Mouse (Mus musculus): Measurements from ENCODE around the gene Dazap1. TPM values are rescaled to one million over a fixed set of nuclear protein-coding genes. Genes with fewer than 3 reads are reported as not detected.
A peak's percentile ranks its signal among the peaks of the same experiment; 100 is the strongest.

Gene Dazap1
- polyA plus RNA-seq, 1 experiment from 2014 or later = 36.3 TPM

DNA sequence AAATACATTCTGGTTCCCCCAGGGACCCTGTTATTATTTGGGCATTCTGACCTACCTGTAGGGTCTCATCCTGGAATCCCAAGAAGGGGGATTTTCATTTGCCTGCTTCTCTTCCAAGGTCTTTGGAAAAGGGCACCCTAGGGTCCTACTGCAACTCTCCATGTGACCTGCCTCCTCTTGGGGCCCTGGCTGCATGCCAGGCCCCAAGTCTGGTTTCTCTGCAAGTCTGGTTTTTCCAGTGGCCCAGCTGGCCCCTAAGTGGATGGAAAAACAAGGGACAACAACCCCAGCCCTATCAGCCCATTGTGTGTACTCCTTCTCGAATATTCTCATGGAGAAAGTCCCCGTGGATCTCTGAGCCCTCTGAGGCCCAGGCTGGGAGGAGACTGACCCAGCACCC, 69.6 kb downstream of the Dazap1 start:
- peak overlapping the region; percentile 21 for H3K4me2 ChIP-seq (replicated peaks)
- H3K27me3 ChIP-seq (ENCODE audit: control insufficient read depth, insufficient read depth, low read length) = no peaks in the 10 kb centered on the region
- H3K27ac ChIP-seq = no peak overlapping the region
- no peaks in the 10 kb centered on the region for H3K9me3 ChIP-seq (ENCODE audit: control insufficient read depth, low read length)
- H3K4me1 ChIP-seq (replicated peaks; ENCODE audit: control insufficient read depth, insufficient read depth, low read length) = no peaks in the 10 kb centered on the region; the same call in 1 of the 2 replicates
- 78% methylated on average over 2 of the region's 2 CpGs for WGBS
- ATAC-seq (ENCODE audit: low FRiP score) (no peak), DNase-seq (ENCODE audit: low spot score) (no peak)
- H3K36me3 ChIP-seq (replicated peaks; ENCODE audit: control insufficient read depth, insufficient read depth) = no peaks in the 10 kb centered on the region
- no peak overlapping the region for H3K9ac ChIP-seq
- H3K4me3 ChIP-seq (replicated peaks; ENCODE audit: low read length) = no peak overlapping the region

DNA sequence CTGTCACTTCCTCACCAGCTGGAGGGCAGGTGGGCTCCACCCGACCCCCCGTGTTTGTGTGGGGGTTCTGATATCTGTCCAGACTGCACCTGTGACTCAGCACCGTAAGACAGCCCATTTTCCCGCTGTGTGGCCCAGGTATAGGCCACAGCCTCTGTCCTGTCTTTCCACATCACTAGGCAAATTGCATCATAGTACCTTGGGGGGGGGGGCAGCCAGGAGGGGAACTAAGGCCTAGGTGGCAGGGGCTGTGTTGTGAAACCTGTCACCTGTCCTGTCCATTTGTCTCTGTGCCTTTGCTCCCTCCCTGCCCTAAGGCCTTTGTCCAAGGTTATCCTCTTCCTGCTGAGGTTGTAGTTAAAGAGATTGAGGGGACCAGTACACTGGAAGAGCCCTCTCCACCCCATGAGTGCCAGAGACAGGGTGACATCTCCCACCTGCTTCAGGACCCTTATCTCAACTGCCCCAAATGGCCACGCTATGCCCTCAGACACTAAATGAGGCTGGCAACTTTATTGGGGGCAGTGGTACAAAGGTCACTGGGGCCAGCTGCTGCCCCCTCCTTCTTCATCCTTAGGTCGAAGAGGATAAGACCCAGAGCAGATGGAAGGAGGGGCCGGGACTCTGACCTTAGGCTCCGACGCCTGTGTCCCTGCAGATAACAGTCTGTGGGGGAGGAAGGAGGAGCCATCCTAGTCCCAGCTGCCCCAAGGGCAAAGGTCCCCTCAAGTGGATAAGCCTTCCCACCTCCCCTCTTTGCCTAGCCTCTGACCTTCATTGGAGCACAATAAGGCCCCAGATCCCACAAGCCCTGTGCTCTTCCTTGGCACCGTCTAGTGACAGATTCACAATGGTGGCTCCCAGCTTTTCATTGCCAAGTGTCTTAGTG, 70.6 kb downstream of the Dazap1 start:
- no peaks in the 10 kb centered on the region for H3K36me3 ChIP-seq (replicated peaks; ENCODE audit: control insufficient read depth, insufficient read depth)
- H3K4me2 ChIP-seq (replicated peaks) = no peak overlapping the region
- no peaks in the 10 kb centered on the region for H3K9me3 ChIP-seq (ENCODE audit: control insufficient read depth, low read length)
- H3K27ac ChIP-seq = no peak overlapping the region
- no peaks in the 10 kb centered on the region; the same call in 1 of the 2 replicates for H3K4me1 ChIP-seq (replicated peaks; ENCODE audit: control insufficient read depth, insufficient read depth, low read length)
- H3K9ac ChIP-seq = no peak overlapping the region
- DNase-seq (ENCODE audit: low spot score) (no peak), ATAC-seq (ENCODE audit: low FRiP score) (no peak)
- H3K27me3 ChIP-seq (ENCODE audit: control insufficient read depth, insufficient read depth, low read length) = no peaks in the 10 kb centered on the region
- no peak overlapping the region for H3K4me3 ChIP-seq (replicated peaks; ENCODE audit: low read length)
- 70% methylated on average over 10 of the region's 10 CpGs for WGBS

DNA sequence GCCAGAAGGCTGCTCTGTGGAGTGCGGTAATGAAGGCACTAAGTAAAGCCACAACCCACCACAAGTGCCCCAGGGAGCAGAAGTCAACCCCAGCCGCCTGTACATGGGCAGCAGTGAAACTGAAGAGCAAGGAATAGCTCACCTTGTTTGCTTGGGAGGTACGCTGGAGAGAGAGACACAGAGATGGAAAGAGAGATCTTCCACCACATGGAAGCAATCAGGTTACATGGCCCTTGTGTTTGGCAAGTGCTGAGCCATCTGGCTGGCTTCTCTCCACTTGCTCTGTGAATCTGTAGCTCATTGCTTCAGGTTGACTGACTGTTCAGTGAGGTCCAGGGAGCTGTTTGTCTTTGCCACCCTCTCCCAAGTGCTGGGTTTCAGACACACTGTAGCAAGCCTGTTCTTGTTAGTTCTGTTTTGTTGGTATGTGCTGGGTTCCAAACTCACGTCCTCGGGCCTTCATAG, 71.3 kb downstream of the Dazap1 start:
- Histone ChIP-seq H3K4me3 (replicated peaks; ENCODE audit: low read length) (no peak overlapping the region), H3K4me1 (replicated peaks; ENCODE audit: control insufficient read depth, insufficient read depth, low read length) (no peaks in the 10 kb centered on the region; the same call in 1 of the 2 replicates), H3K9ac (no peak overlapping the region), H3K36me3 (replicated peaks; ENCODE audit: control insufficient read depth, insufficient read depth) (no peaks in the 10 kb centered on the region), H3K4me2 (replicated peaks) (no peak overlapping the region), H3K27me3 (ENCODE audit: control insufficient read depth, insufficient read depth, low read length) (no peaks in the 10 kb centered on the region), H3K27ac (no peak overlapping the region), H3K9me3 (ENCODE audit: control insufficient read depth, low read length) (no peaks in the 10 kb centered on the region)
- ATAC-seq (ENCODE audit: low FRiP score) (no peak), DNase-seq (ENCODE audit: low spot score) (no peak)
- 79% methylated on average over 5 of the region's 5 CpGs for WGBS

DNA sequence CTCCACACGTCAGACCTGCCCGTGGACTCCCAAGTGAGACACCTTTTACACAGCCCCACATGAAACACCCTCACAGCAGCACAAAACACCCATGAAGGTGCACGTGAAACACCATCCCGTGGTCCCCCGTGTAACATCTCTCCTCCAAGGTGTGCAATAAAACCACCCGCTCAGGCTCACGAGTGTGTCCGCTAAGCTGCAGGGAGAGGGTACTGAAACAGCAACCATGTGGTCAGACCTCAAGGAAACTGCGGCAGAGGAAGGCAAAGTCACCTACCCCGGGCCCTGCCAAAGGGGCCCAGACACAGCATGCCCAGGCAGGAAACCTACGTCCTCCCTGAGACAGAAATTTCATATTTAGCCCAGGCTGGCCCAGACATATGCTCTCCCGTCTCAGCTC, 75.0 kb downstream of the Dazap1 start:
- 93% methylated on average over 12 of the region's 12 CpGs for WGBS
- no peak overlapping the region for H3K27ac ChIP-seq
- ATAC-seq (ENCODE audit: low FRiP score) = no peak
- no peak overlapping the region for H3K4me2 ChIP-seq (replicated peaks)
- no peak for DNase-seq (ENCODE audit: low spot score)
- no peaks in the 10 kb centered on the region for H3K9me3 ChIP-seq (ENCODE audit: control insufficient read depth, low read length)
- no peaks in the 10 kb centered on the region for H3K4me1 ChIP-seq (replicated peaks; ENCODE audit: control insufficient read depth, insufficient read depth, low read length)
- H3K4me3 ChIP-seq (replicated peaks; ENCODE audit: low read length) = no peak overlapping the region
- no peak overlapping the region for H3K9ac ChIP-seq
- peaks cover 12% of the 10 kb centered on the region for H3K27me3 ChIP-seq (ENCODE audit: control insufficient read depth, insufficient read depth, low read length)
- no peaks in the 10 kb centered on the region for H3K36me3 ChIP-seq (replicated peaks; ENCODE audit: control insufficient read depth, insufficient read depth)

Small RNA genes within 50 kb of the gene (microRNA-seq; reads per million reads assigned to microRNA genes)
- 0.81 reads per million for gene Mir6911

Other genes starting within 250 kb of the Dazap1 start
- 1.1 and 1.7 TPM in 2 replicates for gene Arhgap45, start 244.8 kb upstream of the Dazap1 start, polyA plus RNA-seq (2014; fragmentation: Nextera tagmentation; extraction: Ambion mirVana)
- gene Polr2e, start 221.7 kb upstream of the Dazap1 start, polyA plus RNA-seq (2014; fragmentation: Nextera tagmentation; extraction: Ambion mirVana) = 142 and 150 TPM in 2 replicates
- gene Gpx4, start 214.3 kb upstream of the Dazap1 start, polyA plus RNA-seq (2014; fragmentation: Nextera tagmentation; extraction: Ambion mirVana) = 556 and 557 TPM in 2 replicates
- gene Sbno2, start 155.9 kb upstream of the Dazap1 start, polyA plus RNA-seq (2014; fragmentation: Nextera tagmentation; extraction: Ambion mirVana) = 12.3 and 12.6 TPM in 2 replicates
- gene Stk11, start 145.7 kb upstream of the Dazap1 start, polyA plus RNA-seq (2014; fragmentation: Nextera tagmentation; extraction: Ambion mirVana) = 20.2 and 24.6 TPM in 2 replicates
- 469 and 505 TPM in 2 replicates for gene Atp5d, start 122.9 kb upstream of the Dazap1 start, polyA plus RNA-seq (2014; fragmentation: Nextera tagmentation; extraction: Ambion mirVana)
- gene Cbarp, start 120.7 kb upstream of the Dazap1 start, polyA plus RNA-seq (2014; fragmentation: Nextera tagmentation; extraction: Ambion mirVana) = 93.4 and 96.4 TPM in 2 replicates
- gene Midn, start 113.2 kb upstream of the Dazap1 start, polyA plus RNA-seq (2014; fragmentation: Nextera tagmentation; extraction: Ambion mirVana) = 44.1 and 54.4 TPM in 2 replicates
- gene Cirbp, start 95.5 kb upstream of the Dazap1 start, polyA plus RNA-seq (2014; fragmentation: Nextera tagmentation; extraction: Ambion mirVana) = 203 and 252 TPM in 2 replicates
- 7.0 and 7.7 TPM in 2 replicates for gene 1600002K03Rik, start 88.5 kb upstream of the Dazap1 start, polyA plus RNA-seq (2014; fragmentation: Nextera tagmentation; extraction: Ambion mirVana)
- gene Efna2, start 82.0 kb upstream of the Dazap1 start, polyA plus RNA-seq (2014; fragmentation: Nextera tagmentation; extraction: Ambion mirVana) = 25.9 and 26.2 TPM in 2 replicates
- gene Mum1, start 35.1 kb upstream of the Dazap1 start, polyA plus RNA-seq (2014; fragmentation: Nextera tagmentation; extraction: Ambion mirVana) = 29.0 and 32.9 TPM in 2 replicates
- gene Ndufs7, start 12.4 kb upstream of the Dazap1 start, polyA plus RNA-seq (2014; fragmentation: Nextera tagmentation; extraction: Ambion mirVana) = 303 and 341 TPM in 2 replicates
- 17.3 and 24.3 TPM in 2 replicates for gene Gamt, start 474 bp upstream of the Dazap1 start, polyA plus RNA-seq (2014; fragmentation: Nextera tagmentation; extraction: Ambion mirVana)
- 570 and 649 TPM in 2 replicates for gene Rps15, start 31.0 kb downstream of the Dazap1 start, polyA plus RNA-seq (2014; fragmentation: Nextera tagmentation; extraction: Ambion mirVana)
- 200 and 216 TPM in 2 replicates for gene Apc2, start 34.5 kb downstream of the Dazap1 start, polyA plus RNA-seq (2014; fragmentation: Nextera tagmentation; extraction: Ambion mirVana)
- gene 2310011J03Rik, start 59.1 kb downstream of the Dazap1 start, polyA plus RNA-seq (2014; fragmentation: Nextera tagmentation; extraction: Ambion mirVana) = 23.3 and 24.5 TPM in 2 replicates
- 4.4 and 4.7 TPM in 2 replicates for gene Pcsk4, start 68.0 kb downstream of the Dazap1 start, polyA plus RNA-seq (2014; fragmentation: Nextera tagmentation; extraction: Ambion mirVana)
- 5.3 and 5.8 TPM in 2 replicates for gene Reep6, start 68.5 kb downstream of the Dazap1 start, polyA plus RNA-seq (2014; fragmentation: Nextera tagmentation; extraction: Ambion mirVana)
- 0.84 and 0.90 TPM in 2 replicates for gene Adamtsl5, start 86.9 kb downstream of the Dazap1 start, polyA plus RNA-seq (2014; fragmentation: Nextera tagmentation; extraction: Ambion mirVana)
- gene Plk5, start 95.0 kb downstream of the Dazap1 start, polyA plus RNA-seq (2014; fragmentation: Nextera tagmentation; extraction: Ambion mirVana) = 3.6 and 4.1 TPM in 2 replicates
- 12.3 and 13.3 TPM in 2 replicates for gene Mex3d, start 126.2 kb downstream of the Dazap1 start, polyA plus RNA-seq (2014; fragmentation: Nextera tagmentation; extraction: Ambion mirVana)
- gene Mbd3, start 138.1 kb downstream of the Dazap1 start, polyA plus RNA-seq (2014; fragmentation: Nextera tagmentation; extraction: Ambion mirVana) = 152 and 161 TPM in 2 replicates
- 675 and 804 TPM in 2 replicates for gene Uqcr11, start 145.3 kb downstream of the Dazap1 start, polyA plus RNA-seq (2014; fragmentation: Nextera tagmentation; extraction: Ambion mirVana)
- 41.3 and 46.5 TPM in 2 replicates for gene Tcf3, start 172.2 kb downstream of the Dazap1 start, polyA plus RNA-seq (2014; fragmentation: Nextera tagmentation; extraction: Ambion mirVana)
- gene Onecut3, start 233.3 kb downstream of the Dazap1 start, polyA plus RNA-seq (2014; fragmentation: Nextera tagmentation; extraction: Ambion mirVana) = 1.5 and 2.3 TPM in 2 replicates